Mouse (Mus musculus): ENCODE measurements around the gene Upp1. TPM values are rescaled to one million over a fixed set of nuclear protein-coding genes. Genes with fewer than 3 reads are reported as not detected.

Gene Upp1
- total RNA-seq (2021), result 1 to 10 TPM; 5.5 to 7.5 TPM

- intact Hi-C loops (cut with DNase I), result loop anchor here (5.0 kb wide), 2 partner anchors 66 to 106 kb away; partner anchors contain the start of gene Hus1
- DNase-seq (ENCODE audit: low spot score), result no peak
These were observed at the start of gene Upp1 for GRCm38 (mm10) chr11:9118050-9118420. TSS of gene Upp1 (plus strand) at chr11:9118103.

- intact Hi-C loops (cut with DNase I), result no loop called here
- DNase-seq (ENCODE audit: low spot score), result no peak
These were observed 41.5 kb upstream of the Upp1 start for GRCm38 (mm10) chr11:9076444-9076843.

- intact Hi-C loops (cut with DNase I), result no loop called here
- DNase-seq (ENCODE audit: low spot score), result no peak
These were observed 4.7 kb upstream of the Upp1 start for GRCm38 (mm10) chr11:9113189-9113588.

DNA sequence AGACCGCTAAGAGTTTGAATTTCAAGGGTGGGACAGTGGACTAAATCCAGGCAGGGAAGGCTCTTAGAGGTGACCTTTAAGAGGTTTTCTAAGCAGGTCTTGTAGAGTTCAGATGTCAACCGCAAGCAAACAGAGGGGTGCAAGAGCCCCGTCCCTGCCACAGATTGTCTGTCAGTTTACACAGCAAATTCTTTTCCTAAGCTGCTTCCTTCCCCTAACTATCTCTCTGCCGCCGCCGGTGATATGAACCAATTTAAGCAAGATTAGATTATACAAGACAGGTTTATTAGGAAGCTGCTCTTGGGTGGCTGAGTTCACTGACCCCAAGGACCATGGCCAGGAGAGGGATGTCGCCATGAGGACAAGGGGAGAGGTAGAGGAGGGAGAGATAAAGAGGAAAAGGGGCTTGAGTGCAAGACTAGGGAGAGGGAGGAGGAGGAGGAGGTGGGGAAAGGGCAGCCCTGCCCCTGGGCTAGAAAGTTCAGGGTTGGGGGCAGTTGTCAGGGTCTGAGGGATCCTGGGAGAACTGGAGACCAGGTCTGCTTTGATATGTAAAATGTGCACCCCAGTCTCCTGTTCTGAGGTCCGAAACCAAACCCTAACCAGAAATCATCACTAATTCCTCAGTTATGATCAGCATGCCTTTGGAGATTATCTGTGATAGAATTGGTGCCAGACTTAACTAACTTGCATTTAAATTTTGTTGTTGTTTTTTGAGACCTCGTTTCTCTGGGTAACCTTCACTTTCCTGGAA, 2.4 kb upstream of the Upp1 start:
- DNase-seq (ENCODE audit: low spot score), result no peak
- intact Hi-C loops (cut with DNase I), result loop anchor here (5.0 kb wide), 2 partner anchors 63 to 103 kb away; partner anchors contain the start of gene Hus1

GRCm38 (mm10) chr11:9116121-9116520, 1.8 kb upstream of the Upp1 start:
- intact Hi-C loops (cut with DNase I), result loop anchor here (5.0 kb wide), 2 partner anchors 64 to 104 kb away; partner anchors contain the start of gene Hus1

GRCm38 (mm10) chr11:9116916-9117315, 987 bp upstream of the Upp1 start:
- intact Hi-C loops (cut with DNase I), result loop anchor here (5.0 kb wide), 2 partner anchors 65 to 105 kb away; partner anchors contain the start of gene Hus1
- DNase-seq (ENCODE audit: low spot score), result no peak

More at GRCm38 (mm10) chr11:9116121-9116520, 1.8 kb upstream of the Upp1 start:
- no peak for DNase-seq (ENCODE audit: low spot score)

DNA sequence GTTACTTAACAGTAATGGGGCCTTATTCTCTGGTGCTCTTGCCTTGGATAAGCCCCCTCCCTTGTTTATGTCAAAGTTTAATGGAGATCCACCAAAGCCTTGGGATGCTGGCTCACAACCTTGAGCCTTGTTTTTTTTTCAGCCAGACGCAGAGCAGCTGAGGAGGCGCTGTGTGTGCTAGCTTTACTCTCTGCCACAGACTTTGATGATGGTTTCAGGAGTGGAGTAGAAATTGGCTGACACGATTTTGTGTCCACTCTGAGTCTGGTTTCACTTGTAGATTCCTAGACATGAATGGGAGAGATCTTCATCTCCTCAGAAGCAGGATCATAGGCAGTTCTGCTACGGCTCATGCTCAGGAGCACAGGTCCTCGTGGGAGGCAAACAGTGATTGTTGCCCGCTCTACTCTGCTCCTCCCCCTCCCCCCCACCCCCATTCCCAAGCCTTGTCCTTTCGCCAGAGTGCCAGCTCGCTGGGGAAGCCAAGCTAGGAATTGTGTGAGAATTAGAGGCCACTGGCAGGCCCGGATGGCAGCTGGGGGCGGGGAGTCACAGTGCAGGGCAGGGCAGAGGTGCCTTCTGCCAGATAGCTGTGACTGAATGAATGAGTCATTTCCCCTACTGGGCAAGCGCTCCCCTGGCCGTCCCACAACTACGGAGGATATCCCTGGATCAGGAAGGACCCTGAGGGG, 399 bp upstream of the Upp1 start:
- DNase-seq (ENCODE audit: low spot score), result peak; percentile 43
- intact Hi-C loops (cut with DNase I), result loop anchor here (5.0 kb wide), 2 partner anchors 65 to 105 kb away; partner anchors contain the start of gene Hus1

GRCm38 (mm10) chr11:9118421-9119121, 668 bp downstream of the Upp1 start:
- DNase-seq (ENCODE audit: low spot score), result no peak
- intact Hi-C loops (cut with DNase I), result loop anchor here (5.0 kb wide), 2 partner anchors 66 to 106 kb away; partner anchors contain the start of gene Hus1

DNA sequence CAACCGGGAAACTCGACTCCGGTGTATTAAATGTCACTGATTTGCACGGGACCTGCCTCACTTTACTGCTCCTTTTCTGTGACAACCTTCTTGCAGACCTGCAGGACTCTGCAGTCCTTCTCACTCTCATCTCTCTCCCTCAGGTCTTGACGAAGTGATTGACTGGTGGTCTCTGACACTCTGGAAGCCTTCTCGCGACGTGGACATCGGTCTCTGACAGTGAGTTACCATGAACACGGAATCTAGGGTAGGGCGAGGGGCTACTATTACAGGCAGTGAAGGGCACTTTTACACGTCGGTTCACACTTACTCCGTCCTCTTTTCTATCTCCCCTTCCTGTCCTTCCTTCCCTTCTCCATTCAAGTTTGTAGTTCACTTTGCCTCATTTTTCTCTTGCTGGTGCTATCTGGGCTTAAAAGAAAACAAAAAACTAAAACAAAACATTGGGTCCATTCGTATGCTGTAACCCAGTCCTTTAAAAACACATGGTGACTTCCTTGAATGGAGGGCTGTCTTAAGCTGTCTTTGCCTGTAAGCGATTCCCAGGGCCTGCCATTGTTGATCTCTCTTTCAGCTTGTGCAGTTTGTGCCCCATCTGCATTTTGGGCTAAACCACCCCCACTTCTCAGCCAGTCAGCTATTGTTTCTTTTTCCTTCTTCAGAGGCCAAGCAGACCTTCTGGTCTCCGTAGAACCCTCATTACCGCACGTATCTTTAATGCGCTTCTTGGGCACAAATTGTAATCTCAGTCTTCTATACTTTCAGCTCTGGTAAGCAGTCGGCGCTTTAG, 1.5 kb downstream of the Upp1 start:
- DNase-seq (ENCODE audit: low spot score), result no peak
- intact Hi-C loops (cut with DNase I), result loop anchor here (5.0 to 10.0 kb wide), 3 partner anchors 67 to 675 kb away; partner anchors contain the start of gene Hus1

- no peak for DNase-seq (ENCODE audit: low spot score)
- intact Hi-C loops (cut with DNase I), result loop anchor here (10.0 kb wide), 1 partner anchor 678 kb away; no protein-coding TSS in a partner anchor
These were observed 4.4 kb downstream of the Upp1 start for GRCm38 (mm10) chr11:9122315-9122714.

GRCm38 (mm10) chr11:9126373-9127107, 8.6 kb downstream of the Upp1 start:
- no peak for DNase-seq (ENCODE audit: low spot score)
- intact Hi-C loops (cut with DNase I), result loop anchor here (2.0 to 10.0 kb wide), 2 partner anchors 144 to 682 kb away; no protein-coding TSS in a partner anchor

DNA sequence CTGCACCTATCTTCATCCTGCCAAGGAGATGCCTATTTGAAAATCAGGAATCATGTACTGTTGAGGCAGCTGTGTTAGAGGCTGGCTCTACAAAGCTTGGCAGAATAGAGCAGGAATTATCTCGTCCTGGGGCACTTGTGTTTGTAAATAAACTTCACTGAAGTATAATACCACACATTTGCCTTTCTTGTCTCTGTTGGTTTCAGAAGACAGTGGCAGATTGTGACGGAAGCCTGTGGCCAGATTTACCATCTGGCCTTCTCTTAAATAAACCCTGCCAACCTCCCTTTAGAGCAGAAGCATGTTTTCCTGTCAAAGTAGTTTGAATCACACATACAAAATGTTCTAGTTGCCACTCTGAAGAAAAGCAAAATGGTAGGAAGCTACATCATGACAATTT, 10.2 kb downstream of the Upp1 start:
- intact Hi-C loops (cut with DNase I), result loop anchor here (10.0 kb wide), 1 partner anchor 683 kb away; no protein-coding TSS in a partner anchor
- DNase-seq (ENCODE audit: low spot score), result no peak

GRCm38 (mm10) chr11:9129528-9129927, 11.6 kb downstream of the Upp1 start:
- intact Hi-C loops (cut with DNase I), result loop anchor here (10.0 kb wide), 1 partner anchor 685 kb away; no protein-coding TSS in a partner anchor

DNA sequence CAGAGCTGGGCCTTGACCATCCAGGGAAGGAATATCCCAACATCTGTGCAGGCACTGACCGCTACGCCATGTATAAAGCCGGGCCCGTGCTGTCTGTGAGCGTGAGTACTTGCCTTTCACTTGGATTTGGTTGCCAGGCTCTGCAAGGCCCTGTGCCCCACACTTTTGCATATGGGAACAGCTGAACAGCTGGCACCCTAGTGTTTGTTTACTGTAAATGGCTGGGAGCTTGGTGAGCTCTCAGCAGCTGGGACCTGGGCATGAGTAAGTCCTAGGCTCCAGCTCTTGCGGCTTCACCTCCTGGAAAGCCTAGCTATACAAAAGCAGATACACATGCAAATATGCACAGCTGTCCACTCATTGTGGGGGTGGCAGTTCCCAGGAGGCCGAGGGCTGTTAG, 13.8 kb downstream of the Upp1 start:
- intact Hi-C loops (cut with DNase I), result no loop called here
- no peak for DNase-seq (ENCODE audit: low spot score)

More at GRCm38 (mm10) chr11:9129528-9129927, 11.6 kb downstream of the Upp1 start:
- DNase-seq (ENCODE audit: low spot score), result no peak

- no peak for DNase-seq (ENCODE audit: low spot score)
- intact Hi-C loops (cut with DNase I), result loop anchor here (1.0 to 5.0 kb wide), 2 partner anchors 152 to 598 kb away; no protein-coding TSS in a partner anchor
These were observed 17.8 kb downstream of the Upp1 start for GRCm38 (mm10) chr11:9135589-9136246.

- peak; percentile 17 for DNase-seq (ENCODE audit: low spot score)
- intact Hi-C loops (cut with DNase I), result loop anchor here (1.0 to 5.0 kb wide), 2 partner anchors 153 to 599 kb away; no protein-coding TSS in a partner anchor
These were observed 18.6 kb downstream of the Upp1 start for GRCm38 (mm10) chr11:9136471-9136870.

DNA sequence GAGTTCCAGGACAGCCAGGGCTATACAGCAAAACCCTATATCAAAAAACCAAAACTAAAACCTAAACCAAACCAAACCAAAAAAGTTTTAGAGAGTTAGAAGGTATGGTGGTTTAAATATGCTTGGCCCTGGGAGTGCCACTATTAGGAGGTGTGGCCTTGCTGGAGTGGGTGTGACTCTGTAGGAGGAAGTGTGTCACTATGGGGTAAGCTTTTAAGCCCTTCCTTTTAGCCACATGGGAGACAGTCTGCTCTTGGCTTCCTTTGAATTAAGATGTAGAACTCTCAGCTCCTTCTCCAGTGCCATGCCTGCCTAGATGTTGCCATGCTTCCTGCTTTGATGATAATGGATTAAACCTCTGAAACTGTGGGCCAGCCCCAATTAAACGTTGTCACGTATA, 27.2 kb downstream of the Upp1 start:
- intact Hi-C loops (cut with DNase I), result no loop called here
- no peak for DNase-seq (ENCODE audit: low spot score)

- intact Hi-C loops (cut with DNase I), result no loop called here
- DNase-seq (ENCODE audit: low spot score), result no peak
These were observed 28.2 kb downstream of the Upp1 start for GRCm38 (mm10) chr11:9146115-9146514.

All from heart, postnatal 25 days (tissue).